Mouse (Mus musculus): ENCODE measurements at regions not wholly inside any gene's neighbourhood (a gene's known extent, or its start where the extent isn't known, plus 50 kb on each side); places are given as distances from the start of the nearest gene placed in this dataset.
A peak's percentile ranks its signal among the peaks of the same experiment; 100 is the strongest.

DNA sequence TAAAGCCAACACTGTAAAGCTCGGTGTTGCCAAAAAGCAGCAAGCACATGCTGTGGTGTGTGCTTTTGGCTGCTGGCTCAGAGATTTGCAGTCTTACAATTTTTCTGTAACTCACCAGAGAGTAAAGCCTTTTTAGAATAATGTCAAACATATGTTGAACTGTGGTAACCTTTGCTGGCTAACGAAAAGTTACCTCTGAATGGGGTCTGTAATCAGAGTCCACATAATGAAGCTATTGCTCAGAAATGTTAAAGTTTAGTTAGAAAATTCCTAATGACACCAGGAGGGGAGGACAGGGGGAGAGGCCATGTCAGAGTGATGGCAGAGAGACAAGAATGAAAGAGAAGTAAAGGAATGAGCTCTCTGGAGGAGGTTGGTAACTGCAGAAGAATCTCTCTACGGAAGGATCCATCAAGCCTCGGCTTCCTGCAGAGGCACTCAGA lies 103.1 kb upstream of the Marcks start:
- Histone ChIP-seq H3K27me3 (replicated peaks; ENCODE audit: control insufficient read depth, insufficient read depth, low read length) (no peaks in the 10 kb centered on the region), H3K4me2 (ENCODE audit: low read length) (no peak overlapping the region), H3K9ac (ENCODE audit: low read depth, low read length) (no peak overlapping the region), H3K4me1 (ENCODE audit: control insufficient read depth, insufficient read depth, low read depth, low read length) (no peaks in the 10 kb centered on the region), H3K9me3 (ENCODE audit: control insufficient read depth, low read length) (no peaks in the 10 kb centered on the region), H3K4me3 (ENCODE audit: low read length) (no peak overlapping the region), H3K27ac (ENCODE audit: low read depth, low read length) (no peak overlapping the region), H3K36me3 (ENCODE audit: control insufficient read depth, insufficient read depth, low read length) (no peaks in the 10 kb centered on the region)
- no peak for ATAC-seq
- 63% methylated on average over 4 of the region's 4 CpGs for WGBS

DNA sequence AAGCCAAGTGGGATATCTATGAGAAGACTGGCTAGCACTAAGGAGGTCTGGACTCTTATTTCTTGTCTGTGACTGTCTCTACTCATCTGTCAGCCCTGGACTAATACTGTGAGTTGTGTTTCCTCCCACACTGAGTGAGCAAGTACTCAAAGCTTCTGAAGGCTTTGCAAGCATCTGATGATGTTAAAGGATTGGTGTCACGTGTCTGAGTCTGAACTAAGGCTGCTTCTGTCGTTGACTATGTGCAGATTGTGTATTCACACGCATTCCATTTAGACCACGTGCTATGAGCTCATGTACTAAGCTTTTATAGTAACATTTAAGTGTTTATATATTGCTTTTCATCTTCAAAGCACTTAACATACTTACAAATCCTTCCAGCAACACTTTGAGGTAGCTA lies 101.9 kb upstream of the Marcks start:
- no peak overlapping the region for H3K4me2 ChIP-seq (ENCODE audit: low read length)
- ATAC-seq = no peak
- WGBS = 78% methylated on average over 4 of the region's 4 CpGs

DNA sequence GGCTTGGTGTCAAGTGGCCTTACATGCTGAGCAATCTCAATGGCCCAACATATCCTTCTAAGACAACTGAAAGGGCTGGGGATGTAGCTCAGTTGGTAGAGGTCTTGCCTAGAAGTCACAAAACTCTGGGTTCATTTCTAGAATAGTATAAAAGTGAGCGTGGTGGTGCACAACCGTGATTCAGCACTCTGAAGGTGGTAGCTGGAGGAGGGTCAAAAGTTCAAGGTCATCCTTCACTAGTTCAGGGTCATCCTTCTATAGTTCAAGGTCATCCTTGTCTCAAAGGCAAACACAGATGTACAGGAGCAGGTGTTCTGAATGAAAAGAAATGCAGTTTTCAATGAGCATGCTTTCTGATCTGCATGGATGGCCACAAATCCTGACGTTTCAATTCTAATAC lies 101.5 kb upstream of the Marcks start:
- Histone ChIP-seq H3K9me3 (ENCODE audit: control insufficient read depth, low read length) (no peaks in the 10 kb centered on the region), H3K9ac (ENCODE audit: low read depth, low read length) (no peak overlapping the region), H3K4me2 (ENCODE audit: low read length) (no peak overlapping the region), H3K4me3 (ENCODE audit: low read length) (no peak overlapping the region), H3K27me3 (replicated peaks; ENCODE audit: control insufficient read depth, insufficient read depth, low read length) (no peaks in the 10 kb centered on the region), H3K36me3 (ENCODE audit: control insufficient read depth, insufficient read depth, low read length) (no peaks in the 10 kb centered on the region), H3K4me1 (ENCODE audit: control insufficient read depth, insufficient read depth, low read depth, low read length) (no peaks in the 10 kb centered on the region), H3K27ac (ENCODE audit: low read depth, low read length) (no peak overlapping the region)
- 76% methylated on average over 3 of the region's 3 CpGs for WGBS
- ATAC-seq = no peak

More for the DNA sequence above, 101.9 kb upstream of the Marcks start:
- Histone ChIP-seq H3K36me3 (ENCODE audit: control insufficient read depth, insufficient read depth, low read length) (no peaks in the 10 kb centered on the region), H3K9me3 (ENCODE audit: control insufficient read depth, low read length) (no peaks in the 10 kb centered on the region), H3K4me3 (ENCODE audit: low read length) (no peak overlapping the region), H3K27ac (ENCODE audit: low read depth, low read length) (no peak overlapping the region), H3K27me3 (replicated peaks; ENCODE audit: control insufficient read depth, insufficient read depth, low read length) (no peaks in the 10 kb centered on the region), H3K9ac (ENCODE audit: low read depth, low read length) (no peak overlapping the region), H3K4me1 (ENCODE audit: control insufficient read depth, insufficient read depth, low read depth, low read length) (no peaks in the 10 kb centered on the region)

DNA sequence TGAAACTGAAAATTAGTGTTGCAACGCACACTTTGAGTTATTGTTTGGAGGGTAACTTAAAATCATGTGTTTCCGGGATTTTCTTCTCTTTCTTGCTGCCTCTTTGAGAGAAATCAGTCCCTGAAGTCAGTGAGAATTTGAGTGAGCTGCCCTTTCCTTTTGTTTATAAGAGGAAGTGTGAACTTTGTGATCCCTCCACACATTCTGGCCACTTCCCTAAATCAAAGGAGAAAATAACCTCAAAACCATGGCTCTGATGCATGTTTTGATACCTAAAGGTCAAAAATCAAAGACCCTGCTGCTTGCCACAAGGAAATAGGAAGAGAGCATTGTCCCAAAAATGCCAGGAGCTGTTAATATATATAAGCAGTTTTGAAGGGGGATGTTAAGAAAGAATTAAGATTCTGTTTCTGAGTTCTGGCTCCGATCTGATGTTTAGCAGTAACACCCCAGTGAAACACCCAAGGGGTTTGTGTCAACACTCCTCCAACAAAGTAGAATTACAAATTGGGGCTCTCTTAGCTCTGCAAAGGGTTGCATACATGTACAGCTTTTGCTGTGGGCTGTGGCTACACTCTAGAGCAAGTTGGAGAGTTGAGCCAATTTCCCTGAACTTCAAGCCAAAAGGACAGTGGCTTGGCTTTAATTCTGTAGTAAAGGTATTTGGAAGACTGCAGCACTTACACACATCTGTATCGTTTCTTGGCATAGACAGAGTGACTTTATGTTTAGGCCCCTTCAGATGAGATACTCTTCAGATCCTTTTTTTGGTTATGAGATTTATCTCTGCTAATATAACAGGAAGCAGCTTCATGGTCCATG lies 97.5 kb upstream of the Marcks start:
- no peak overlapping the region for H3K4me2 ChIP-seq (ENCODE audit: low read length)
- no peaks in the 10 kb centered on the region for H3K36me3 ChIP-seq (ENCODE audit: control insufficient read depth, insufficient read depth, low read length)
- no peak overlapping the region for H3K4me3 ChIP-seq (ENCODE audit: low read length)
- no peak for ATAC-seq
- H3K4me1 ChIP-seq (ENCODE audit: control insufficient read depth, insufficient read depth, low read depth, low read length) = peaks cover 4% of the 10 kb centered on the region; the same call in 1 of the 2 replicates
- no peak overlapping the region for H3K27ac ChIP-seq (ENCODE audit: low read depth, low read length)
- H3K9ac ChIP-seq (ENCODE audit: low read depth, low read length) = no peak overlapping the region
- WGBS = 82% methylated on average over 4 of the region's 4 CpGs
- H3K27me3 ChIP-seq (replicated peaks; ENCODE audit: control insufficient read depth, insufficient read depth, low read length) = no peaks in the 10 kb centered on the region
- H3K9me3 ChIP-seq (ENCODE audit: control insufficient read depth, low read length) = no peaks in the 10 kb centered on the region

DNA sequence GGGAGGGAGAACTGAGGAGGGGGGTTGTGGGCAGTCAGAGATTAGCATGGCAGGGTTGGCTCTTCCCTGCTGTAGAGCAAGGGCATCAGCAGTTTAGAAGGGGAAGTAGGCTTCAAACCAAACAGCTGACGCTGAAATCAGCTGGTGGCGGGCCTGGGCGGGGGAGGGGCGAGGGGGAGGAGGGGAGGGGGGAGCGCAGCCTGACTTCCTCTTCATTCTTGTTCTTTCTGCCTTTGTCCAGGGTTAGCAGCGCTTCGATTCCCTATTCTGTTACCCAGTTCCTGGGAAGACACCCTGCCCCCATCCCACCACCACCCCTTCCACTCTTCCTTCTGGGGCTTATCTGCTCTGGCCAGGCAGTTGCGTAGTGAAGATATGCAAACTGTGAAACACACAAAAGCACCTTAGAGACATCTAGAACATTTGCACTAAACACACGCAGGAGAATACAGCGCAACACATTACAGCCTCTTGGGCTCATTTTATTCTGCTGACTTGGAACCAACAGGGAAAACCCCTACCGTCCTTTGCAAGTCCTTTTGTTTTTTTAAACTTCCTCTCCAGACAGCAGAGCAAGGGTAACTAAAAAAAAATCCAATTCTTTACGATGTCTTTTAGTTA lies 93.3 kb upstream of the Marcks start:
- no peaks in the 10 kb centered on the region for H3K36me3 ChIP-seq (ENCODE audit: control insufficient read depth, insufficient read depth, low read length)
- H3K27me3 ChIP-seq (replicated peaks; ENCODE audit: control insufficient read depth, insufficient read depth, low read length) = no peaks in the 10 kb centered on the region
- peak overlapping the region; percentile 1; the same call in 1 of the 2 replicates for H3K4me3 ChIP-seq (ENCODE audit: low read length)
- ATAC-seq = peak; percentile 85
- H3K27ac ChIP-seq (ENCODE audit: low read depth, low read length) = no peak overlapping the region
- no peaks in the 10 kb centered on the region for H3K9me3 ChIP-seq (ENCODE audit: control insufficient read depth, low read length)
- peak overlapping the region; percentile 40 for H3K4me2 ChIP-seq (ENCODE audit: low read length)
- 16% methylated on average over 7 of the region's 12 CpGs for WGBS
- no peak overlapping the region for H3K9ac ChIP-seq (ENCODE audit: low read depth, low read length)
- H3K4me1 ChIP-seq (ENCODE audit: control insufficient read depth, insufficient read depth, low read depth, low read length) = peaks cover 4% of the 10 kb centered on the region; the same call in 1 of the 2 replicates

DNA sequence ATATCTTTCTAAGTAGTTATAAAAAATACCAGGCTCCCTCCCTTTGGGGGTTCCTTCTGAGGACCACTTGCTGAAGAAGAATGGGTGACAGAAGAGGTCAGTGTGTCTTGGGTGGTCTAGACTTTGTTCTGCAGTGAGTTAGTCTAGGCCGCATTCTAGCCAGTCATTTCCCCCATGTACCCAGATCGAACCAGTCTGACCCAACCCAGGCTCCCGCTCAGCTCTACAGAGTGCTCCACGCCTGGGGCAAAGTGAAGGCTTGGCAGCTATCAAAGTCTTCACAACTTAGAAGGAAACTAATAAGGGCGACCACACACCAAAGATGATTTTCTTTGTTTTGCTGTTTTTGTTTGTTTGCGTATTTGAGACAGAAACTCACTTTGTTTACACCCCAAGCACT lies 92.4 kb upstream of the Marcks start:
- no peak overlapping the region for H3K9ac ChIP-seq (ENCODE audit: low read depth, low read length)
- H3K4me1 ChIP-seq (ENCODE audit: control insufficient read depth, insufficient read depth, low read depth, low read length) = peaks cover 4% of the 10 kb centered on the region; the same call in 1 of the 2 replicates
- no peak overlapping the region for H3K27ac ChIP-seq (ENCODE audit: low read depth, low read length)
- H3K4me3 ChIP-seq (ENCODE audit: low read length) = no peak overlapping the region
- 86% methylated on average over 6 of the region's 6 CpGs for WGBS
- 0 out of 2 replicates have a peak, but pooled peaks have one; percentile 42 for ATAC-seq
- no peak overlapping the region for H3K4me2 ChIP-seq (ENCODE audit: low read length)
- no peaks in the 10 kb centered on the region for H3K36me3 ChIP-seq (ENCODE audit: control insufficient read depth, insufficient read depth, low read length)
- no peaks in the 10 kb centered on the region for H3K9me3 ChIP-seq (ENCODE audit: control insufficient read depth, low read length)
- no peaks in the 10 kb centered on the region for H3K27me3 ChIP-seq (replicated peaks; ENCODE audit: control insufficient read depth, insufficient read depth, low read length)

DNA sequence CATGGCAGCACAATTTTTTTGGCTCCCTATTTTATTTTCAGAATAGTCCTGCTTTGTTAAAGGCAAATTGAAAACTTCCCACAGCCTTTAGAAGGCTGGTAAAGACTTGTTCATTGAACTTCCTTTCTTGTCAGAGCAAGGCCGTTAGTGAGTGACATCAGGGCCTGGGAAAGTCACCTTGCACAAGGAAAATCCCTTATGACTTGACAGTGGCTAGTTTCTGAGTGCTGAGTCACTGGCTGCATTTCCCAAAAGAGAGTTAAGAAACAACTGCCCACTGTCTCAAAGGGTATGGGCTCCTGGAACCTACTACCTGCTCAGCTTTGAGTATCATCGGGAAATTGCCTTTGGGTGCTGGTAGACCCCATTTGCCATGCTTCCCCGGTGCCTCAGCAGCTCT lies 89.2 kb upstream of the Marcks start:
- Histone ChIP-seq H3K27me3 (replicated peaks; ENCODE audit: control insufficient read depth, insufficient read depth, low read length) (no peaks in the 10 kb centered on the region), H3K4me2 (ENCODE audit: low read length) (no peak overlapping the region), H3K4me3 (ENCODE audit: low read length) (no peak overlapping the region), H3K4me1 (ENCODE audit: control insufficient read depth, insufficient read depth, low read depth, low read length) (peaks cover 4% of the 10 kb centered on the region; the same call in 1 of the 2 replicates), H3K36me3 (ENCODE audit: control insufficient read depth, insufficient read depth, low read length) (no peaks in the 10 kb centered on the region), H3K9me3 (ENCODE audit: control insufficient read depth, low read length) (no peaks in the 10 kb centered on the region), H3K9ac (ENCODE audit: low read depth, low read length) (no peak overlapping the region), H3K27ac (ENCODE audit: low read depth, low read length) (no peak overlapping the region)
- WGBS = 79% methylated on average over 3 of the region's 3 CpGs
- no peak for ATAC-seq

DNA sequence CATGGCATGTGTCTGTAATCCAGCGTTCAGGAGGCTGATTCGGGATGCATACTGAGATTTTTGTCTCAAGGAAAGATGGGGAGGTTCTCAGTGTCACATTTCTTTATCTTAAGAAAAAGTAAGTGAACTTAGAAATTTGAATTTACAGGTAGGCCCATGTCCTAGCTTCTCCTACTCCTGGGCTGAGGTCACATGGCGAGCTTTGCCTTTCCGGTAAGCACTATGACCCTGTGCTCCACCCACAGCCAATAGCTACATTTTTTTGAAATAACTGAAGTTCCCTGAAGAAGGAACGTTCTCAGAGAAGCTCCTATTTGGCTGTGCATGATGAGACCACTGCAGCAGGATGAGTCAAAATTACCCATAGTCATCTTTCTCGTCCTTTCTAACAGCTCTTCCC lies 83.0 kb upstream of the Marcks start:
- Histone ChIP-seq H3K9ac (ENCODE audit: low read depth, low read length) (no peak overlapping the region), H3K27me3 (replicated peaks; ENCODE audit: control insufficient read depth, insufficient read depth, low read length) (no peaks in the 10 kb centered on the region), H3K4me3 (ENCODE audit: low read length) (no peak overlapping the region), H3K4me2 (ENCODE audit: low read length) (no peak overlapping the region), H3K36me3 (ENCODE audit: control insufficient read depth, insufficient read depth, low read length) (no peaks in the 10 kb centered on the region), H3K4me1 (ENCODE audit: control insufficient read depth, insufficient read depth, low read depth, low read length) (no peaks in the 10 kb centered on the region), H3K27ac (ENCODE audit: low read depth, low read length) (no peak overlapping the region), H3K9me3 (ENCODE audit: control insufficient read depth, low read length) (no peaks in the 10 kb centered on the region)
- 92% methylated on average over 6 of the region's 6 CpGs for WGBS
- no peak for ATAC-seq

DNA sequence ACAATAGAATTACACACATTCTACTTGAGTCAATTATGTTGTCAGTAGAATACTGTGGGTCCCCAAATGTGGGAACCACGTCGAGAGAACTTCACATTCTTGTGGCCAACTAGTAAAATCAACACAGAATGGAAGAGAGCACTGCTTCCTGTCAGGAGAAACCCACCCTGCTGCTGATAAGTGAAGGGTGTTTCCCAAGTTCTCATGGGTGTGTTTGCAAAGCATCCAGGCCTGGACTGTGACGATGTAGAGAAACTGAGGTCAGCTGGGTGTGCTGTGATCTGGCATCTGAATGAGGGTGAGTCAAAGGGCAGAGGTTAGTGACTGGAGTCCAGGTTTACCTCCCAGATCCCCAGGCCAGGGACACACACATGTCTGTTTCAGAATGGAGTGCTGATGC lies 81.7 kb upstream of the Marcks start:
- Histone ChIP-seq H3K9me3 (ENCODE audit: control insufficient read depth, low read length) (no peaks in the 10 kb centered on the region), H3K36me3 (ENCODE audit: control insufficient read depth, insufficient read depth, low read length) (no peaks in the 10 kb centered on the region), H3K4me2 (ENCODE audit: low read length) (no peak overlapping the region), H3K4me3 (ENCODE audit: low read length) (no peak overlapping the region), H3K27me3 (replicated peaks; ENCODE audit: control insufficient read depth, insufficient read depth, low read length) (no peaks in the 10 kb centered on the region), H3K27ac (ENCODE audit: low read depth, low read length) (no peak overlapping the region), H3K9ac (ENCODE audit: low read depth, low read length) (no peak overlapping the region), H3K4me1 (ENCODE audit: control insufficient read depth, insufficient read depth, low read depth, low read length) (no peaks in the 10 kb centered on the region)
- no peak for ATAC-seq
- WGBS = 69% methylated on average over 3 of the region's 3 CpGs
